Mouse (Mus musculus) intestine, embryonic 15.5 days (tissue): ENCODE measurements around the gene Lrriq4. TPM values are rescaled to one million over a fixed set of nuclear protein-coding genes. Genes with fewer than 3 reads are reported as not detected.

ENCODE experiments used
- polyA plus RNA-seq: library from polyadenylated mRNA; unstranded; fragments of >200 nt; fragmentation: Nextera tagmentation; extraction: Ambion mirVana; gene quantifications from 2 replicates; pipeline ENCODE4 v1.2.1, GENCODE M21; 2015

Gene Lrriq4
- polyA plus RNA-seq, 1 experiment from 2014 or later: not detected

Other genes with a start within 250 kb of the Lrriq4 start
- gene Mecom, start 96.5 kb upstream of the Lrriq4 start, polyA plus RNA-seq: 11.6 and 13.1 TPM in 2 replicates
- gene Actrt3, start 44.6 kb upstream of the Lrriq4 start, polyA plus RNA-seq: 0.16 and 0.35 TPM in 2 replicates
- 24.0 and 24.3 TPM in 2 replicates for gene Mynn, start 42.4 kb upstream of the Lrriq4 start, polyA plus RNA-seq
- gene Lrrc34, start 3.4 kb downstream of the Lrriq4 start, polyA plus RNA-seq: 0.40 and 0.48 TPM in 2 replicates
- 1.3 and 1.9 TPM in 2 replicates for gene Lrrc31, start 55.3 kb downstream of the Lrriq4 start, polyA plus RNA-seq
- not detected in 2 replicates for gene Samd7, start 101.8 kb downstream of the Lrriq4 start, polyA plus RNA-seq
- 68.3 and 83.5 TPM in 2 replicates for gene Sec62, start 148.4 kb downstream of the Lrriq4 start, polyA plus RNA-seq
- gene Gpr160, start 211.4 kb downstream of the Lrriq4 start, polyA plus RNA-seq: 9.3 and 10.2 TPM in 2 replicates